Mouse (Mus musculus) kidney, adult 9 months (tissue): ENCODE measurements around the gene Ulk3.

Experiments
- DNase-seq: peaks from one replicate; pipeline ENCODE4 v3.0.0; 2022

Ulk3 gene

DNA sequence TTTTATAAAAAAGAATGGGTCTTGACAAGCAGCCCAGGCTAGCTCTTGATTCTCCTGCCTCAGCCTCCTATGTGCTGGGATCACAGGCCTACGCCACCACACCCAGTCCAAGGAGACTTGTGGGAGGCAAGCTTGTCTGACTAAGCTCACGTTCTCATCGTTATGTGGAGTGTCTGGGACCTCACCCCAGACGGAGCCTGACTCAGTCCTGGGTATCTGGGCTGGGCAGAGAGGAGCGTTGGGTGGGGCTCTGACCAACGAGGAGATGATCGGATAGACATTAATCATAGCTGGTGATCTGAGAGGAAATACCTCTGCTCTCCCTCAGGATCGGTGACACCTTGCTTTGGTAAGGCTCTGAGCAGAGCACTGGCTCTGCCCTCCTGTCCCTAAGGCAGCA is 29.6 kb downstream of the Ulk3 start:
- no peak for DNase-seq

DNA sequence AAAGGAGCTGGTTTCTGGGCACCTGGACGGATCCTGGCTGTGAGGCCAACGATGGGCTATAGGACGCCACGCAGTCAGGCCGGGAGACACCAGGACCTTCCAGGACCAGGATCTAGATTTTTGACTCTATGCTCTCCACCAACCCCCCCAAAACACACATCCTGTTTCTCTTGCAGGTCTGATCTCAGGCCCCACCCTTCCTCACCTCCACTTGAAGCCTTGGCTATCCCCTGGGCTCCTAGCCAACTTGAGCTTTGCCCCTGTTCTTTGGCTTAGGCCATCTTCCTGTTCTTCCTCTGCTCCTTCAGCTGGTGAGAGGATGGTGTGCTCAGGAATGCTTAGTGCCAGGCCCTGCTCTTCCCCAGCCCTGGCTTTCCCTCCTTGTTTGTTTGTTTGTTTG is 31.4 kb downstream of the Ulk3 start, which contains the start of gene Lman1l:
Gene Lman1l (minus strand): TSS at position 101 of the 400 bp plus-strand sequence.
- DNase-seq: no peak

DNA sequence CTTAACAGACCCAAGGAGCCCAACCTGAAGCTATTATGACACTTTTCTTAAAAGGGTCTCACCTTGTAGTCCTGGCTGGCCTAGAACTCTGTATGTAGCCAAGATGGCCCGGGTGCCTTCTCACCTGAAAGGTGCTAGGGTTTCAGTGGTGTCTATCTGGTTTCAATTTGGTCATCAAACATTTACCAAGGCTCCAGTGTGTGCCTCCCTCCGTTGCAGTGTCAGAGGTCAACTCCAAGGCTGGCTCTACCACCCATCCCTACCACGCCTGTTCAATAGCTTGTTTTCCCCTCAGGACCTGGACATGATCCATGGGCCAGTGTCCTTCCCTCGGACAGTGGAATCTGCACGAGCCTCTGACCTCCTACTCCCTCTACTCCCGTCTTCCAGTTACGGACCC is 35.0 kb downstream of the Ulk3 start:
- no peak for DNase-seq

DNA sequence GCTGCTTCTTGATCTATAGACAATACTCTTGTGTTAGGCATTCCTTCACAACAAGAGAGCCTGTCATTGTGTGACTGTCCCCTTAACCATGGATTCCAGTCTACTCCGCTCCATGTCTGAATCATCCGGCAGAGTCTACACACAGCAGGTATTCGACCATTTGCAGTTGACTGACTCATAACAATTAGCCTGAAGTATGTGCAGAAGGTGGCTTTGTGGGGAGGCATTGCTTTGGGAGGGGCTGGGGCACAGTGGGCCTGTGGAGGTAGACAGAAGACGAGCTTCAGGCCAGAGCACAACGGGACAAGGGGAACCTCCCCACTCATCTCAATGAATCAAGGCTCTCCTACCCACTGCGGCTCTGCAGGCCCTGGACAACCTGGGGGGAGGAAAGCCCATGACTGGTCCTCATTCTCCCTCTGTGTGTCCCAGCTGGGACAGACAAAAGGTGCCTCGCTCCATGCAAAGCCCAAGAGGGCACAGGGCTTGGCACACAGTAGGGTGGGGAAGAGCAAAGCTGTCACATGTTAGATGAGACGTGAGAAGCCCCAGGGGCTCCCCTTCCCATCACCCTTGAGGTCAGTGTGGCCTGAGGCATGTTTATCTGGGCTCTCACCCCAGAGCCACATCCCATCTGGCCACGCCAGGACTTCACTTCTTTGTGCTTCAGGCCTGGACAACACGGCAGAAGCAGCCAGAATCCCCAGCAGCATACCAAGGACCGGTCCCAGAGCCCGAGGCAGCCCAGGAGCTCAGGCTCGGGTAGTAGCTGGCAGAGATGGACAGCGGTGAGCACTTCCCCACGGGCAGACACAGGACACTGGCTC is 36.6 kb downstream of the Ulk3 start:
- no peak for DNase-seq

DNA sequence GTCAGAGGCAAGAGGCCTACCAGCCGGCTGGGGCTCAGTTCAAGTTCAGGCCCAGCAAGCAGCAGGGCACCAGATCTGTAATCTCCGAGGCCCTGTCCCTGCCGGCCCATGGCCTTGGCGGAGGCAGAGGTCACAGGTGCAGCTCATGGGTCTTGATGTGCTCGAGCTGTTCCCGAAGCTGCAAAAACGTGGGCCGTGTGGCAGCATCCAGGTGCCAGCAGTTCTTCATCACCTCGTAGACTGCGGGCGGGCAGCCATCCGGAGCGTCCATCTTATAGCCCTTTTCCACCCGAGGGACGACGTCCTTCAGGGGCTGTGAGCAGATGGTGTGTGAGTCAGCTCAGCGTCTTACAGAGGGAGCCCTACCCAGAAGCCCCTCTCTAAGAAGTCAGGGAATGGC is 37.9 kb downstream of the Ulk3 start:
- no peak for DNase-seq

DNA sequence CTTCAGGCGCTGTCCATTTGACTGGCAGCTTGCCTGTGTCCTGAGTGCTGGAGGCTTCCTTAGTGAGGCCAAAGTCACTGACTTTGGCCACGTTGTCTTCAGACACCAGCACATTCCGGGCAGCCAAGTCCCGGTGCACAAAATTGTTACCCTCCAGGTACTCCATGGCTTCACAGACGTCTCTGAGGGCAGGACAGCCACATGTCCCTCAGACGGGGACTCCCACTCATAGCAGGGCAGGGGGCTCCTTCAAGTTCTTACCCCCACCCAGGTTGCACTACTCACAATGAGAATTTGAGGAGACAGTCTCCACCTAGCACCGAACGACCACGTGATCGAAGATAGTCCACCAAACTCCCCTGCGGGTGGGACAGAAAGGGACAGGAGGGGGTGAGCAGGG is 38.6 kb downstream of the Ulk3 start:
- DNase-seq: no peak

DNA sequence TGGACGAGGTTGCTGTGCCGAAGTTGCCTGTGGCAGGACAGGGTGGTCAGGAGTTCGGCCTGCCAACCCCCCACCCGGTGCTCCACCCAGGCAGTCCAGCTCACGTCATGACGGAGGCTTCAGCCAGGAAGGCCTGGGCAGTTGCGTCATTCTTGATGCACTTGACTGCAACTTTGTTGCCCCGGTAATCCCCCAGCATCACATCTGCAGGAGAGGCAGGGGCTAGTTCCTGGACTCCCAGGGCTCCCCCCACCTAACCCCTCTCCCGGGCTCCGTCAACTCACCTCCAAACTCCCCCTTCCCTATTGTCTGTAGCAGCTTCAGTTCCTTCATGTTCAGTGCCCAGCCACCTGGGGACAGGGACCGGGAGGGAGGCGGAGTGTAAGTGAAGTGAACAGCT is 39.5 kb downstream of the Ulk3 start:
- DNase-seq: no peak

DNA sequence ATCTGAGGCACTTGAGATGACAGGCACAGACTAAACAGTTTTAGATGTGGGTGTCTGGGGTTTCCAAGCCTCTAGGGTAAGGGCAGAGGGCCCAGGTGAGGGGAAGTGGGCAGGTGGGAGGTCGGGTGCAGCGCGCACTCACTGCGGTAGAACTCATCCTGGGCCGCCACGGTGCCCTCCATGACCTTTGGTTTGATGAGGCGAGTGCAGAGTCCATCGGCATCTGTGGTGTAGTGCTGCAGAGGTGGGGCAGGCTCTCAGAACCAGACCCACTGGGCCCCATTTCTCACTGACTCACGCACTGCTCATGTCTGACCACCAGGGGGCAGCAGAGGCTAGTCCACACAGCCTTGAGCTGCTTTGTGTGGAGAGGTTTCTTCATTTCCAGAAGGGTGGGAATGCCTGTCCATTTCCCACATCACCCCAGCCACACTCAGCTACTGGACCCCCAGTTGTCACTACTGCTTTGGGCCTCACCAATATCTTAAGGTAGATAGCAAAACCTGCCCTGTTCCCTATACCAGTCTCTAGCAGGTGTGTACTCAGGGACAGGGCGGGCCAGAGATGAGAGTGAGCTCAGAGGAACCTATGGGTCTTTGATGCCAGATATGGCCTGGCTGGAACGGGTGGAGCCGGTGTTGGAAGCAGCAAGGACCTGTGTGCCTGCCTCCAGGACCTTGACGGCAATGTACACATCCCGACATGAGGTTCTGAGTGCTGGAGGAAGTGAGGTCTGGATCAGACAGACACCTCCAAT is 40.0 kb downstream of the Ulk3 start:
- DNase-seq: peak; percentile 80

DNA sequence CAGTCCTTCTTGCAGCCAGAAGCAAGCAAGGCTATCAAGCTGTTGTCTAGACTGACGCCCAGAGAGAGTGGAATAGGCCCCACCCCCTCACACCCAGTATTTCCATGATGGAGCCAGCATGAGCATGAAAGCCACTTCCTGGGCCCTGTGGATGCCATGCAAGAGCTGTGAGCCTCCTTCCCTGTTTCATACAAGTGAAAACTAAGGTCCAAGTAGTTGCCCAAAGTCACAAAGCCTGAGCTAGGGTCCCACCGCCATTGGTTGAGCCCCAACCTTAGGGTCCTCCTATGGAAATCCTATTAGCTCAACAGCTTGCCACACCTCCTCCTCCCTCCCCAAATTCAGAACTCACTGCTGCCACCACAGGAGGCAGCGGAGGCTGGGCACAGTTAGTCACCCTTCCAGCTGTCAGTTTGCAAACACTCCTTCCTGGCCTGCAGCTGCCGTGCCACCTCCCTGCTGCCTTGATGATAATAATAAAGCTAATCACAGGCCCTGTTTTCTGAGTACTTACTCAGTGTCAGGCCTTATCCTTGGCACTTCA is 44.3 kb downstream of the Ulk3 start:
- no peak for DNase-seq

DNA sequence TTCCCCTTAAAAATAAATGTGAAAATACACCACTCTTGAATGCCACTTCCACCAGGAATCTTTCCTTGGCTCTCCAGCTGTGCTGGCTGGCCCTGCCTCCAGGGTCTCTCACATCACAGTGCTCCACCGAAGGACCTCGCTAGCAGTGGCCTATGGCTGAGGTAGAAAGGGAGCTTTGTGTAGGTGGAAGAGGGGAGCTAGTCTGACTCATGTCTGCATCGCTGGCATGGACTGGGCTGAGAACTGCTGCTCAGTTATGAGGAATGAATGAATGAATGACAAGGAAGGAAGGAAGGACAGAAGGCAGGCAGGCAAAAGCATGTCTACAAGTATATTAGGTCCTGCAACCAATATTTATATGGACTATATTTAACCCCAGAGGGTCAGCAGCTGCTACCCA is 48.0 kb downstream of the Ulk3 start:
- no peak for DNase-seq

DNA sequence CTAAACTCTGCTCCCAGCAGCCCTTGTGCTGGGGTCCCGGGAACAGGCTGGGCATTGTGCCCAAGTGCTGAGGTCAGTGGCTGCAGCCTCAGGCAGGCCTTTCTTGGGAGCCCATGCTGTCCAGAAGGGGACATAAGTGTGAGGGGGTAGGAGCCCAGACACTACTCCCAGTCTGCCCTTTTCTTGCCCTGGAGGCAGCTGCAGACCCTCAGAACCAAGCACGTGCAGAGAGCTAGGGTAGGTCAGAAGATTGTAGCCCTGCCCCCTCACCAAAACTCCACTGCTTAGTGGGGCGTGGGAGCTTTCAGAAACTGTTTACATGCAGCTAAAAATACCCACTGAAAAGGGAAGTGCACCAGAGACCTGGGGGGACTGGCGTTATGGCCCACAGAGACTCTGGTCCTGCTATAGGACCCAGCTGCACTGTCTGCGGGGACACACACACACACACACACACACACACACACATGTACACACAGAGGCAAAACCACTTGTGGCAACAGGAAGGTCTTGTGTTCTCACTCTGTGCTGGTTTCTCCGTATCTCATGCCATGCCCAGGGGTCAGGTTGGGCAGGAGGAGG is 48.6 kb downstream of the Ulk3 start:
- peak; percentile 75 for DNase-seq

DNA sequence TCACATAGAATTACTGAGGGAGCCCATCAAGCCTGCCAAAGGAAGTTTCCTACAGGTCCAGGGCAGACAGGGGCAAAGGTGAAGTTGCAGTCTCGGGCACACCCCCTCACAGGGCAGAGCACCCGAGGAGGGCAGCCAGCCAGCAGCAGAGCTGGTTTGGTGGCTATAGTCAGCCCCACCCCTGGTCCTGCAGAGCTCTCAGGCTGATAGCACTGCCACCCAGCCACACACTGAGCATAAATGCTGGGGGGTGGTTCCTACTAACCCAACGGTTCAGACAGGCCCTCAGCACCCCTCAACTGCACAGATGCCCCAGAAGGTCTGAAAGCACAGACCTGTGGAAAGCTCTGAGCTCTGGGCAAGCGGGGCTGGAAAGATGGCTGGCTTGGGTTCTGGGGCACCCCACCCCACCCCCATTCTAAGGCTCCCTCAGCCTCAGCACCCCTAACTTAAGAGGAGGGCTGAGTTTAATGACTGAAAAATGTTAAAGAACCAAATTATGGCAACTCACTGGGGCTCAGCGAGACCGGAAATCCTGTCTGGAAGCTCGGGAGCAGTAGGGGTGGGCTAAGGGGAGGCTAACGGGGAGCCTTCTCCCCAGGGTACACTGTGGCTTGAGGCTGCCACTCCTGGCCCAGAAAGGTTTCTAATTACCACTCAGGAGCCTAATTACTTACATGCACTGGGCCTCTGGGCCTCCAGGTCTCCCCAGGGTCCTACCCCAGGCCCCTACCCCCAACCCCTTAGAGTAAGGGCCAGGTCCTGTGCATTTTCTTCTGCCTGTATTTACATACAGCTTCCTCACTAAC is 49.6 kb downstream of the Ulk3 start:
- peak; percentile 91 for DNase-seq

DNA sequence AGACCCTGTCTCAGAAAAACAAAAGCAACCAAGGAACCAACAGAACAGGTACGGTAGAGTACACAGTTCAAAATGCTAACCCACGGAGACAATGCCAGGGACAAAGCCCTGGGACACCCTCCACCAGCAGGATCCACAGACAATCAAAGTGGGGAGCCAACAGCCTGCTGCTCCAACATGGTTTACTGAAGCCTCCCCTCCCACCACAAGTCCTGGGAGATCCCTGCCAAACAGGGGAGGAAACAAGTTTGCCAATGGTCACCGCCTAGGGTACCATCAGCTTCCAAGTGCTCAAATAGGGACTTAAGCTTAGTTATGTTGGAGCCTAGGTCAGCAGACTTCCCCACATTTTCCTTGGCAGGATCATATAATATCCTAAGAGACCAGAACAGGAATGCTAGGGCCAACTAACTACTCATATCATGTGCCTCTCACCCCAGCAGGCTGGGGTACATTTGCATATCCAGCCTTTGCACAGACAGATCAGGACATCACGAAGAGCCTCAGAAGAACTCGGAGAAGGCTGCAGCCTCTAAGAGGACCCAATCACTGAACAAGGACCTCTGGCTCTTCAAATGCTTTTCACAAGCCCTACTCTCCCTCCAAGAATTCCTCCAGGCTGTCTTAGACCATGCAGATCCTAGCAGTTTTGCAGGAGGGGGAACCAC is 50.5 kb downstream of the Ulk3 start:
- DNase-seq: no peak

DNA sequence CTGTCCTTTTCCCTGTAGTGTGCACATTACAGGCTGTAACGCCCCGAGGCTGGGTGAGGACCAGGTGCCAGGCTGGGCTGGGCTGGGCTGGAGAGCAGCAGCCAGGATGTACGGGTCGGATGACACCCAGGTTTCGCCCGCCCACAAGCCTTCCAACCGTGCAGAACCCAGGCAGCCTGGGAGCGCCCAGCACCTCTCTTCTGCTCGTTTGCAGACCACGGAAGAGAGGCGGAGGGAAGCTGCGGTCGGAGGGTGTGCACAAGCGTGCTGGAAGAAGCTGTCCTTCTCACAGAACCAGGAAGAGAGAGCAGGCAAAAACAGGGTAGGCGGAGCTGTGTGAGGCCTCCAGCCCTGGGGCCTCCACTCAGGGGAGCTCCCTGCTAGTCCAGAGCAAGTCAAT is 51.1 kb downstream of the Ulk3 start:
- DNase-seq: peak; percentile 58

DNA sequence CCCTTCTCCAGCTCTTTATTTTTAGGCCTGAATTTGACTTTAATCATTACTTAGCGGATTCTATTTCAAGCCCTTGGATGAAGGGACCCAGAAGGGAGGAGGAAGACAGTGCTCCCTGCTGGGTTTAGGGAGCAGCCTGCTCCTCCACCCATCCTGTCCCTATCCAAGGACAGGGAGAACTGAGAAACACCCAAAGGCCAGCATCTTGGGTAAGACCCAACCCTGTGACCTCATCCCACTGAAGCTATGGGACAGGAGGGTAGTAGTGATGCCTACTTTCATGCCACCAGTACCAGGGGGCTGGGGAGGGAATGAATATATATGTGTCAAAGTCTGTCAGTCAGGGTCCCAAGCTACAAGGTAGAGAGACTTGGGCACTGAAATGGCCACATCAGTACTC is 51.8 kb downstream of the Ulk3 start:
- DNase-seq: no peak

DNA sequence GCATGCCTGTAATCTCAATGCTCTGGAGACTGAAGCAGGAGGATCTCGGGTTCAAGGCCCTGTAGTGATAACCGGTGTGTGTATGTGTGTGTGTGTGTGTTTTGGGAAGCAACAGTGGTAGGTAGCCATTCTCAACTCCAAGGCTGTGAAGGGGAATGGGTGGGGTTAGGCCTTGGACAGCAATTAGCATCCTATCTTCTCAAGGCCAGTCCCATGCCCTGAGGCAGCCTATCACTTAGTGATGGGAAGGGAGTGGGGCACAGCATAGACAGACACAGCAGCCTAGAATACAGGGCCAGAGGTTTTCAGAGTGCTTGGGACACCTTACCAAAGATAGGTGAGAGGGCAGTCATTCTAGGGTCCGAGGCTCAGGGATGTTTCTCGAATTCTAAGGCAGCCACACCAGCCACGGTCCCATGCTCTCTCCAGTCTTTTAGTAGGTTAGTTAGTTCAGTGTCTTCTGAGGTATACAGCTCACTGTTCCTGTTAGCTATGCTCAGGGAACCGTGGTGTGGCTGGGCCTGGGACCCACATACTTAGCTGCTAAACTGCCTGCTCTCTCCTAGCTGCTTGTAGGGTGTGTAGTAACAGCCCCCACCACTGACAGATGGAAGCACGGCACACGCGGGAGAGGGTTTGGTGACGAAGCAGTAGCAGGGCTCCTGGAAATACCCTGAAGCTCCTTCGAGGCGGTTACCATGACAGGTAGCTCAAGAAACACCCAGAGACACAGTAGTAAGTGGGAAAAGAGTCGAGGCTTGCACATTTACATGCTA is 52.7 kb downstream of the Ulk3 start:
- no peak for DNase-seq

DNA sequence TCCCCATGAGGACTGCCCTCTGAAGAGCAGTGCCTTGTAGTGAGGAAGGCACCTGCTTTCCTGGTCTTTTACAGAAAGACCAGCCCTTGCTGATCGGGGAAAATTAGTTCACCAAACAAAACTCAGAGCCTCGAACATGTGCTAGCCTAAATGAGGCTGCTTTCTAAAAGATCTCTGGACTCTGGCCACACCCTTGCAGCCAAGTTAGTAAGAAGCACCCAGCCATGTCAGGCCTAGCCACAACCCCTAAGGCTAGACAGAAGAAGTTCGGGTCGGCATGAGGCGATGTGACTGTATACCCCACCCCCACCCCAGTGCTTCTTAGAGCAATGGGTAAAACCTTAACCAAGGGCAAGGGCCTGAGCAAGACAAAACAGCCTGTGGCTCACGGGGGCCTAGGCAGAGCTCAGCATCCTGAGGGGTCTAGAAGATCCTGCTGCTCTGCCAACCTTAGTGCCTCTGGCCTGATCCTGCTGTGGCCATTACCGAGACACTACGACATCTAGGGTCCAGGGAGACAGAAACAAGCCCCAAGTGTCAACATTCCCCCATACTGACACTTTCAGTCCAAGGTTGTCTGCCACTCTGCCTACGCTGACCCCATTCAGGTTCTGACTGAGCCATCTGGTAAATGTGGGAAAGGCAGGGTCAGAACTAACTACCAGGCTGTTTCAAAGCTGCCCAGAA is 54.1 kb downstream of the Ulk3 start:
- DNase-seq: peak; percentile 56

DNA sequence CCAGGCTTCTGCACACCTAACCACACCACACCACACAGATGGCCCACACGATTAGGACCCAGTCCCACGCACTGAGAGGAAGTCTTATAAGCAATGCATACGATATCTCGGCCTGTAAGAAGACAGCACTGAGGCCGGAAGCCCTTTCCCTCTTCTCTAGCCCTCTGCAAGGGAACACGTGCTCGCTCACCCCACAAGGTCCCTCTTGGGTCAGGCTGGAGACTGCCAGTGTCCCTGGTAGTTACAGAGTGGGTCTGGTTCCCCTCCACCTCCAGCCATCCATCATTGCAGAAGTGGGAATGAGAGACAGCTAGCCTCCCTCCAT is 54.6 kb downstream of the Ulk3 start:
- DNase-seq: no peak

DNA sequence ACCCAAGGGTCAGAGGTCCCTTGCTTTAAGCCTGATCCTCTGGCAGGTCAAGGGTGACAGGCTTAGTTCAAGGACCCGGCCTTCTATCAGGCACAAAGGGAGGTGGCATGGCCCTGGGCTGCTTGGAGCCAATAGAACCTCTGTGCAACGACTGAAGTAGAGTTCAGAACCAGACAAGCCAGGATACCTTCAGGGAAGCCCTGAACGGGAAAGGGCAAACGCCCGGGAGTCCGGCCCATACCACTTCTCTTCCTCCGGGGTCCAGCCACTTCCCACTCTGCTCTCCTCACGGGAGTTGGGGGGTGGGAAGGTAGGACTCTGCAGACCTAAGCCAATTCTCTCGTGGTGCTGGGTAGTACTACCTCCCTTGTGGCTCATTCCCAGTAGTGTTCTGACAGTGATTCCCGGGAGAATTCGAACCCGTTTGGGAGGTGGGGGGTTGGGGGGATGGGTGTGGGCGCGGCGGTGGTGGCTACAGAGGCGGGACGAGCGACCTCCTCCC is 55.2 kb downstream of the Ulk3 start:
- DNase-seq: no peak
